Mouse (Mus musculus) small intestine, adult 2 months (tissue): Measurements from ENCODE around the gene Cdh23. TPM values are rescaled to one million over a fixed set of nuclear protein-coding genes. Genes with fewer than 3 reads are reported as not detected.

Source experiments
- H3K27ac ChIP-seq: fragments of 200-500 bp; 2 replicates; pipeline ENCODE4 v1.5.1; 2012; ENCODE audit warnings: low read depth, low read length, control low read depth, inconsistent platforms; ENCODE audit not compliant: insufficient read depth
- H3K27me3 ChIP-seq: fragments of 200-500 bp; 2 replicates; pipeline ENCODE4 v1.6.1; 2012; ENCODE audit warnings: mild to moderate bottlenecking, moderate library complexity, low read length, inconsistent platforms; ENCODE audit not compliant: control insufficient read depth, insufficient read depth
- H3K36me3 ChIP-seq: fragments of 200-500 bp; 2 replicates; pipeline ENCODE4 v1.6.1; 2012; ENCODE audit warnings: mild to moderate bottlenecking, low read length, control low read depth, inconsistent platforms; ENCODE audit not compliant: control insufficient read depth, insufficient read depth
- H3K4me1 ChIP-seq: fragments of 200-500 bp; 2 replicates; pipeline ENCODE4 v1.6.1; 2012; ENCODE audit warnings: low read length, inconsistent platforms, mixed read lengths; ENCODE audit not compliant: control insufficient read depth, insufficient read depth, insufficient read length
- H3K4me3 ChIP-seq: fragments of 200-500 bp; 2 replicates; pipeline ENCODE4 v1.5.1; 2012; ENCODE audit warnings: low read depth, mild to moderate bottlenecking, control low read depth, inconsistent platforms, low read length, moderate library complexity
- CTCF ChIP-seq: fragments of 200-500 bp; IDR thresholded peaks from 2 replicates; pipeline ENCODE4 v1.5.1; 2012; ENCODE audit warnings: low read depth, mild to moderate bottlenecking, control low read depth, inconsistent platforms, low read length, moderate library complexity, mixed read lengths; ENCODE audit not compliant: insufficient replicate concordance, insufficient read length; ENCODE audit errors: extremely low read depth
- POLR2A ChIP-seq: fragments of 200-500 bp; IDR thresholded peaks from 2 replicates; pipeline ENCODE4 v1.6.1; 2012; ENCODE audit warnings: low read depth, mild to moderate bottlenecking, control low read depth, inconsistent platforms, low read length, moderate library complexity
- WGBS: fragments of 180-500 bp; shearing (Covaris S2); methylation state at CpG from one replicate; pipeline ENCODE4 v1.1.7; 2018; 5-methylcytosine and 5-hydroxymethylcytosine counted together
- polyA plus RNA-seq: library from polyadenylated mRNA; depleted of rRNA; stranded (reverse); fragments of >200 nt; gene quantifications from 2 replicates; pipeline ENCODE4 v1.2.3, GENCODE M21; 2012

Cdh23 gene
- polyA plus RNA-seq, 1 experiment: 0.35 TPM

GRCm38 (mm10) chr10:60635568-60636295 is 60.6 kb downstream of the Cdh23 start:
- H3K27ac ChIP-seq: no peak overlapping the region
- H3K4me1 ChIP-seq: no peaks in the 10 kb centered on the region
- H3K36me3 ChIP-seq: no peaks in the 10 kb centered on the region
- 25% methylated on average over 13 of the region's 13 CpGs for WGBS
- no peak overlapping the region for H3K4me3 ChIP-seq
- no peak for TF ChIP-seq POLR2A
- TF ChIP-seq CTCF: no peak
- H3K27me3 ChIP-seq: no peaks in the 10 kb centered on the region

GRCm38 (mm10) chr10:60634391-60634790 is 61.9 kb downstream of the Cdh23 start:
- no peaks in the 10 kb centered on the region for H3K4me1 ChIP-seq
- no peaks in the 10 kb centered on the region for H3K36me3 ChIP-seq
- H3K4me3 ChIP-seq: no peak overlapping the region
- no peak overlapping the region for H3K27ac ChIP-seq
- no peaks in the 10 kb centered on the region for H3K27me3 ChIP-seq
- whole genome bisulfite sequencing: 79% methylated on average over 9 of the region's 9 CpGs
- TF ChIP-seq CTCF (no peak), POLR2A (no peak)

GRCm38 (mm10) chr10:60626086-60626485 is 70.2 kb downstream of the Cdh23 start:
- no peak for TF ChIP-seq CTCF
- no peak for TF ChIP-seq POLR2A
- 55% methylated on average over 5 of the region's 5 CpGs for WGBS
- Histone ChIP-seq H3K4me3 (no peak overlapping the region), H3K27ac (no peak overlapping the region), H3K36me3 (no peaks in the 10 kb centered on the region), H3K4me1 (no peaks in the 10 kb centered on the region), H3K27me3 (no peaks in the 10 kb centered on the region)

GRCm38 (mm10) chr10:60625511-60625910 is 70.8 kb downstream of the Cdh23 start:
- 57% methylated on average over 3 of the region's 3 CpGs for WGBS
- H3K36me3 ChIP-seq: no peaks in the 10 kb centered on the region
- no peak for TF ChIP-seq CTCF
- no peak for TF ChIP-seq POLR2A
- H3K27ac ChIP-seq: no peak overlapping the region
- H3K4me3 ChIP-seq: no peak overlapping the region
- H3K27me3 ChIP-seq: no peaks in the 10 kb centered on the region
- H3K4me1 ChIP-seq: no peaks in the 10 kb centered on the region

- H3K4me1 ChIP-seq: no peaks in the 10 kb centered on the region
- no peak for TF ChIP-seq POLR2A
- TF ChIP-seq CTCF: no peak
- WGBS: 44% methylated on average over 3 of the region's 3 CpGs
Measured at GRCm38 (mm10) chr10:60624945-60625344, 71.3 kb downstream of the Cdh23 start.

GRCm38 (mm10) chr10:60624217-60624708 is 72.0 kb downstream of the Cdh23 start:
- TF ChIP-seq CTCF (no peak), POLR2A (no peak)
- Histone ChIP-seq H3K27me3 (no peaks in the 10 kb centered on the region), H3K4me1 (no peaks in the 10 kb centered on the region), H3K4me3 (no peak overlapping the region), H3K36me3 (no peaks in the 10 kb centered on the region), H3K27ac (no peak overlapping the region)
- 40% methylated on average over 14 of the region's 14 CpGs for WGBS

More at GRCm38 (mm10) chr10:60624945-60625344, 71.3 kb downstream of the Cdh23 start:
- Histone ChIP-seq H3K27ac (no peak overlapping the region), H3K27me3 (no peaks in the 10 kb centered on the region), H3K36me3 (no peaks in the 10 kb centered on the region), H3K4me3 (no peak overlapping the region)

GRCm38 (mm10) chr10:60622836-60623235 is 73.5 kb downstream of the Cdh23 start:
- 50% methylated on average over 12 of the region's 12 CpGs for WGBS
- no peak overlapping the region for H3K4me3 ChIP-seq
- H3K4me1 ChIP-seq: no peaks in the 10 kb centered on the region
- H3K27ac ChIP-seq: no peak overlapping the region
- TF ChIP-seq POLR2A (no peak), CTCF (no peak)
- H3K27me3 ChIP-seq: no peaks in the 10 kb centered on the region
- H3K36me3 ChIP-seq: no peaks in the 10 kb centered on the region
